Mouse (Mus musculus) limb, embryonic 11.5 days (tissue): ENCODE measurements around the gene Kif6. TPM values are rescaled to one million over a fixed set of nuclear protein-coding genes. Genes with fewer than 3 reads are reported as not detected.

Experiments
- ATAC-seq: fragments of 200-750 bp; cut with Nextera tagmentation; 2 replicates; pipeline ENCODE4 v1.8.0; 2017; ENCODE audit warnings: low read depth; ENCODE audit not compliant: insufficient number of reproducible peaks, low FRiP score, low TSS enrichment
- DNase-seq: peaks from one replicate; pipeline ENCODE4 v3.0.0-alpha.2; 2015; ENCODE audit warnings: low spot score
- H3K27ac ChIP-seq: fragments of 300-500 bp; sonication (generic); replicated peaks from 2 replicates; pipeline ENCODE4 v1.5.1; 2014; ENCODE audit warnings: low read depth, mild to moderate bottlenecking, low read length
- H3K27me3 ChIP-seq: fragments of 300-500 bp; sonication (generic); 2 replicates; pipeline ENCODE4 v1.6.1; 2014; ENCODE audit warnings: mild to moderate bottlenecking, low read length, mixed read lengths; ENCODE audit not compliant: control insufficient read depth, insufficient read depth
- H3K36me3 ChIP-seq: fragments of 300-500 bp; sonication (generic); 2 replicates; pipeline ENCODE4 v1.6.1; 2014; ENCODE audit warnings: mild to moderate bottlenecking, low read length, moderate library complexity, mixed read lengths; ENCODE audit not compliant: control insufficient read depth, insufficient read depth
- H3K4me1 ChIP-seq: fragments of 300-500 bp; sonication (generic); 2 replicates; pipeline ENCODE4 v1.6.1; 2014; ENCODE audit warnings: low read length, mixed read lengths; ENCODE audit not compliant: control insufficient read depth, insufficient read depth
- H3K4me2 ChIP-seq: fragments of 300-500 bp; sonication (generic); 2 replicates; pipeline ENCODE4 v1.6.1; 2014; ENCODE audit warnings: low read depth, mild to moderate bottlenecking, moderate library complexity; ENCODE audit not compliant: severe bottlenecking
- H3K4me3 ChIP-seq: fragments of 300-500 bp; sonication (generic); 2 replicates; pipeline ENCODE4 v1.5.1; 2014; ENCODE audit warnings: low read depth, low read length
- H3K9ac ChIP-seq: fragments of 300-500 bp; sonication (generic); 2 replicates; pipeline ENCODE4 v1.6.1; 2014; ENCODE audit warnings: mild to moderate bottlenecking, low read length
- H3K9me3 ChIP-seq: fragments of 300-500 bp; sonication (generic); 2 replicates; pipeline ENCODE4 v1.6.1; 2016; ENCODE audit warnings: low read length; ENCODE audit not compliant: control insufficient read depth
- WGBS: fragments of 180-500 bp; shearing (Covaris S2); extraction: QIAGEN DNeasy Blood & Tissue Kit; methylation state at CpG from one replicate; pipeline ENCODE4 v1.1.7; 2014; 5-methylcytosine and 5-hydroxymethylcytosine counted together
- polyA plus RNA-seq: library from polyadenylated mRNA; unstranded; fragments of >200 nt; fragmentation: Nextera tagmentation; extraction: Ambion mirVana; gene quantifications from 2 replicates; pipeline ENCODE4 v1.2.1, GENCODE M21; 2014

Kif6 gene
- polyA plus RNA-seq, 1 experiment from 2014 or later, result 4.9 TPM

GRCm38 (mm10) chr17:49646267-49646666 lies 31.3 kb downstream of the Kif6 start:
- no peak for DNase-seq
- Histone ChIP-seq H3K27ac (no peak overlapping the region), H3K4me1 (no peaks in the 10 kb centered on the region), H3K4me3 (no peak overlapping the region), H3K4me2 (no peak overlapping the region), H3K9me3 (no peaks in the 10 kb centered on the region), H3K9ac (no peak overlapping the region), H3K27me3 (no peaks in the 10 kb centered on the region), H3K36me3 (no peaks in the 10 kb centered on the region)
- WGBS, result 91% methylated on average over 5 of the region's 5 CpGs
- no peak for ATAC-seq

- H3K4me2 ChIP-seq, result no peak overlapping the region
- no peaks in the 10 kb centered on the region for H3K27me3 ChIP-seq
- DNase-seq, result no peak
- whole genome bisulfite sequencing, result 78% methylated on average over 2 of the region's 2 CpGs
- no peak overlapping the region for H3K27ac ChIP-seq
- H3K4me1 ChIP-seq, result no peaks in the 10 kb centered on the region
- H3K4me3 ChIP-seq, result no peak overlapping the region
- H3K9ac ChIP-seq, result no peak overlapping the region
- no peak for ATAC-seq
- no peaks in the 10 kb centered on the region for H3K9me3 ChIP-seq
- no peaks in the 10 kb centered on the region for H3K36me3 ChIP-seq
These were observed 34.0 kb downstream of the Kif6 start for GRCm38 (mm10) chr17:49648970-49649369.

GRCm38 (mm10) chr17:49649394-49649793 lies 34.5 kb downstream of the Kif6 start:
- no peak for DNase-seq
- WGBS, result 89% methylated on average over 7 of the region's 7 CpGs
- Histone ChIP-seq H3K9ac (no peak overlapping the region), H3K9me3 (no peaks in the 10 kb centered on the region), H3K27me3 (no peaks in the 10 kb centered on the region), H3K36me3 (no peaks in the 10 kb centered on the region), H3K27ac (no peak overlapping the region), H3K4me3 (no peak overlapping the region), H3K4me2 (no peak overlapping the region), H3K4me1 (no peaks in the 10 kb centered on the region)
- no peak for ATAC-seq

DNA sequence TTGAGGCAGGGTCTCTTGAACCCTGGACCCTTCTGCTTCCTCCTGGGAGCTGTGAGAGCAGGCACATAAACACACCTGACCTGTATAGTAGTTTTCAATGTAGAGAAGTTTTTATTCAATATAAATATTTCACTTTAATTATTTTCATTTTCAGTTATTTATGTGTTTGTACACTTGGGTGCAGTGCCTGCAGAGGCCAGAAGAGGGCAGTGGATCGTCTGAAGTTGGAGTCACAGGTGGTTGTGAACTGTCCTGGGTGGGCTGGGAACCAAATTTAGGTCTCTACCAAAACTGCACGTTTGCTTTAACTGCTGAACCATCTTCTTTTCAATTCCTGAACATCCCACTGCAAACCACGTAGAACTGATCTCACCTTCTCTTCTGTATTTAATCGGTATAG lies 35.4 kb downstream of the Kif6 start:
- H3K27me3 ChIP-seq, result no peaks in the 10 kb centered on the region
- no peak overlapping the region for H3K4me3 ChIP-seq
- H3K4me2 ChIP-seq, result no peak overlapping the region
- DNase-seq, result no peak
- no peaks in the 10 kb centered on the region for H3K4me1 ChIP-seq
- no peak overlapping the region for H3K27ac ChIP-seq
- H3K9ac ChIP-seq, result no peak overlapping the region
- 84% methylated on average over 4 of the region's 4 CpGs for WGBS
- H3K9me3 ChIP-seq, result no peaks in the 10 kb centered on the region
- no peaks in the 10 kb centered on the region for H3K36me3 ChIP-seq
- no peak for ATAC-seq

- Histone ChIP-seq H3K27me3 (no peaks in the 10 kb centered on the region), H3K9me3 (no peaks in the 10 kb centered on the region), H3K9ac (no peak overlapping the region), H3K27ac (no peak overlapping the region), H3K4me1 (no peaks in the 10 kb centered on the region), H3K36me3 (no peaks in the 10 kb centered on the region), H3K4me2 (no peak overlapping the region), H3K4me3 (no peak overlapping the region)
- ATAC-seq, result no peak
- DNase-seq, result no peak
- 73% methylated on average over 3 of the region's 3 CpGs for WGBS
These were observed 37.4 kb downstream of the Kif6 start for GRCm38 (mm10) chr17:49652357-49652756.

- ATAC-seq (no peak), DNase-seq (no peak)
- no peaks in the 10 kb centered on the region for H3K4me1 ChIP-seq
- no peak overlapping the region for H3K4me3 ChIP-seq
- no peaks in the 10 kb centered on the region for H3K9me3 ChIP-seq
- 85% methylated on average over 5 of the region's 5 CpGs for WGBS
- H3K9ac ChIP-seq, result no peak overlapping the region
- no peak overlapping the region for H3K4me2 ChIP-seq
- H3K27ac ChIP-seq, result no peak overlapping the region
- H3K36me3 ChIP-seq, result no peaks in the 10 kb centered on the region
- no peaks in the 10 kb centered on the region for H3K27me3 ChIP-seq
These were observed 37.9 kb downstream of the Kif6 start for GRCm38 (mm10) chr17:49652800-49653199.

DNA sequence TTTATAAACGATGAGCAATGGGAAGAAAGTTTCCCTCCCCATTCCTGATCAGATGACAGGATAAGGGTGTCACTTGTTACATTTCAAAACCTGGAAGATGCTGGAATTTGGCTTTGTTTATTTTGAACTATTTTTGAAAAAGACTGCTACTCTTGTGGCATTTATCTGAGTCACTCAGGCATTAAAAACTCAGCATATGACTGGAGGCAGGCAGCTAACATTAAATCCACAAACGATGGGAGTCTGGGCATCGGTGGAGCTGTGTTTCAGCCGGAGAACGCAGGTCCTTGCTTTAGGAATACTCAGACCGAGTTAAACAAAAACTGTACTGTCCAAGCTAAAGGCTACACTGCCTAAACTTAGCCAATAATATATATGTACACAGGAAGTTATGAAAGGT lies 46.7 kb downstream of the Kif6 start:
- Histone ChIP-seq H3K9ac (no peak overlapping the region), H3K27ac (no peak overlapping the region), H3K9me3 (no peaks in the 10 kb centered on the region), H3K4me3 (no peak overlapping the region), H3K36me3 (no peaks in the 10 kb centered on the region), H3K4me2 (no peak overlapping the region), H3K4me1 (no peaks in the 10 kb centered on the region), H3K27me3 (no peaks in the 10 kb centered on the region)
- ATAC-seq (no peak), DNase-seq (no peak)
- WGBS, result 79% methylated on average over 6 of the region's 6 CpGs

- WGBS, result 89% methylated on average over 5 of the region's 5 CpGs
- no peak overlapping the region for H3K27ac ChIP-seq
These were observed 51.8 kb downstream of the Kif6 start for GRCm38 (mm10) chr17:49666728-49667127.

GRCm38 (mm10) chr17:49668296-49668695 lies 53.4 kb downstream of the Kif6 start:
- H3K27ac ChIP-seq, result no peak overlapping the region
- no peak for ATAC-seq
- DNase-seq, result no peak
- no peak overlapping the region for H3K9ac ChIP-seq
- H3K36me3 ChIP-seq, result no peaks in the 10 kb centered on the region
- no peaks in the 10 kb centered on the region for H3K4me1 ChIP-seq
- 86% methylated on average over 6 of the region's 6 CpGs for WGBS
- no peak overlapping the region for H3K4me3 ChIP-seq
- H3K27me3 ChIP-seq, result no peaks in the 10 kb centered on the region
- no peak overlapping the region for H3K4me2 ChIP-seq
- H3K9me3 ChIP-seq, result no peaks in the 10 kb centered on the region

More at GRCm38 (mm10) chr17:49666728-49667127, 51.8 kb downstream of the Kif6 start:
- no peak overlapping the region for H3K4me2 ChIP-seq
- ATAC-seq, result no peak
- no peaks in the 10 kb centered on the region for H3K9me3 ChIP-seq
- no peak overlapping the region for H3K4me3 ChIP-seq
- no peak overlapping the region for H3K9ac ChIP-seq
- H3K27me3 ChIP-seq, result no peaks in the 10 kb centered on the region
- no peaks in the 10 kb centered on the region for H3K4me1 ChIP-seq
- DNase-seq, result no peak
- no peaks in the 10 kb centered on the region for H3K36me3 ChIP-seq
